Mouse (Mus musculus): Measurements from ENCODE around the gene Ugt2a1.

DNA sequence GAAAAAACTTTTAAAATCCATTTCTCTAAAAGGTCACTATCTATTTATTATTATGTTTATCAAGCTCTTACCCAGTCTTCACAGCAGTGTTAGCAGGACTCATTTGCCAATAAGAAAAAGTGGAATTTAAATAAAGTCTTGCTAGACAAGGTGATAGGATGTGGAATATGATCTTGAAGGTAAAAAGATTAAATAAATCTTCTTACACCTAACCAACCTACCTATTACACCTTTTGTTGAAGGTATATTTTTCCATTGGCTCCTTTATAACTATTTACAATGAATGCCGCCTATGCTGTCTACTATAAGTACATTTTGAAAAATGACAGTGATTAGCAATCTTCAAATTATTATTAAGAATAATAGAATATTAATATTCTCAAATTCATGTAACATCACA, at the start of gene Ugt2a1:
- no peak for TF ChIP-seq POLR2A (IDR thresholded peaks at IDR 0.05; ENCODE audit: extremely low read depth, insufficient read depth, low read length)
- no peak for TF ChIP-seq CTCF (IDR thresholded peaks at IDR 0.05; ENCODE audit: extremely low read depth, insufficient read depth, low read length)
